Mouse (Mus musculus): Measurements from ENCODE around the gene Cend1. TPM values are rescaled to one million over a fixed set of nuclear protein-coding genes. Genes with fewer than 3 reads are reported as not detected.
"Not testable (repeated sequence)": the region's sequence is repeated elsewhere in the genome, so short reads cannot be mapped to it uniquely, and the experiment has no call there.

Gene Cend1
- polyA plus RNA-seq, 1 experiment from 2014 or later: not detected

GRCm38 (mm10) chr7:141416144-141416841, 13.0 kb downstream of the Cend1 start:
- H3K9me3 ChIP-seq (replicated peaks; ENCODE audit: control insufficient read depth, low read length): no peaks in the 10 kb centered on the region
- H3K4me2 ChIP-seq (ENCODE audit: low read depth, low read length): no peak overlapping the region
- H3K36me3 ChIP-seq (ENCODE audit: control insufficient read depth, insufficient read depth): no peaks in the 10 kb centered on the region
- H3K4me3 ChIP-seq (ENCODE audit: low read depth, low read length): no peak overlapping the region
- 74% methylated on average over 6 of the region's 6 CpGs for WGBS (ENCODE audit: insufficient replicate concordance)
- no peak for ATAC-seq (ENCODE audit: low read depth)
- peaks cover 20% of the 10 kb centered on the region for H3K4me1 ChIP-seq (ENCODE audit: control insufficient read depth, low read depth, low read length)
- H3K27me3 ChIP-seq (ENCODE audit: control insufficient read depth, insufficient read depth, low read depth, low read length): no peaks in the 10 kb centered on the region
- H3K27ac ChIP-seq (ENCODE audit: low read length): no peak overlapping the region
- H3K9ac ChIP-seq (ENCODE audit: low read depth, low read length): no peak overlapping the region

- under 1% methylated on average over 55 of the region's 56 CpGs for WGBS (ENCODE audit: insufficient replicate concordance)
- ATAC-seq (ENCODE audit: low read depth): peak; percentile 95
- H3K36me3 ChIP-seq (ENCODE audit: control insufficient read depth, insufficient read depth): peaks cover 6% of the 10 kb centered on the region
- peak within 1 kb of the TSS; percentile 84 for H3K27ac ChIP-seq (ENCODE audit: low read length)
- H3K9ac ChIP-seq (ENCODE audit: low read depth, low read length): peak within 1 kb of the TSS; percentile 91
- H3K4me3 ChIP-seq (ENCODE audit: low read depth, low read length): peak within 1 kb of the TSS; percentile 83
- peaks cover 23% of the 10 kb centered on the region for H3K4me1 ChIP-seq (ENCODE audit: control insufficient read depth, low read depth, low read length)
- H3K4me2 ChIP-seq (ENCODE audit: low read depth, low read length): peak within 1 kb of the TSS; percentile 91
- no peaks in the 10 kb centered on the region for H3K9me3 ChIP-seq (replicated peaks; ENCODE audit: control insufficient read depth, low read length)
- no peaks in the 10 kb centered on the region for H3K27me3 ChIP-seq (ENCODE audit: control insufficient read depth, insufficient read depth, low read depth, low read length)
Observed at GRCm38 (mm10) chr7:141413809-141414584, 15.3 kb downstream of the Cend1 start, which contains the start of gene Gatd1. Gene Gatd1, minus strand, starts transcription at chr7:141414136.

- peaks cover 24% of the 10 kb centered on the region for H3K4me1 ChIP-seq (ENCODE audit: control insufficient read depth, low read depth, low read length)
- H3K36me3 ChIP-seq (ENCODE audit: control insufficient read depth, insufficient read depth): peaks cover 6% of the 10 kb centered on the region
- ATAC-seq (ENCODE audit: low read depth): no peak
- peak overlapping the region; percentile 91 for H3K4me2 ChIP-seq (ENCODE audit: low read depth, low read length)
- WGBS (ENCODE audit: insufficient replicate concordance): 2% methylated on average over 16 of the region's 16 CpGs
- H3K4me3 ChIP-seq (ENCODE audit: low read depth, low read length): peak overlapping the region; percentile 83
- peak overlapping the region; percentile 83 for H3K27ac ChIP-seq (ENCODE audit: low read length)
- no peaks in the 10 kb centered on the region for H3K9me3 ChIP-seq (replicated peaks; ENCODE audit: control insufficient read depth, low read length)
- peak overlapping the region; percentile 91 for H3K9ac ChIP-seq (ENCODE audit: low read depth, low read length)
- no peaks in the 10 kb centered on the region for H3K27me3 ChIP-seq (ENCODE audit: control insufficient read depth, insufficient read depth, low read depth, low read length)
Observed at GRCm38 (mm10) chr7:141413331-141413730, 16.0 kb downstream of the Cend1 start.

GRCm38 (mm10) chr7:141411667-141412066, 17.6 kb downstream of the Cend1 start:
- H3K36me3 ChIP-seq (ENCODE audit: control insufficient read depth, insufficient read depth): peaks cover 10% of the 10 kb centered on the region
- 81% methylated on average over 1 of the region's 1 CpGs for WGBS (ENCODE audit: insufficient replicate concordance)
- H3K4me3 ChIP-seq (ENCODE audit: low read depth, low read length): no peak overlapping the region
- no peak overlapping the region for H3K27ac ChIP-seq (ENCODE audit: low read length)
- no peak overlapping the region for H3K4me2 ChIP-seq (ENCODE audit: low read depth, low read length)
- peaks cover 24% of the 10 kb centered on the region for H3K4me1 ChIP-seq (ENCODE audit: control insufficient read depth, low read depth, low read length)
- H3K27me3 ChIP-seq (ENCODE audit: control insufficient read depth, insufficient read depth, low read depth, low read length): no peaks in the 10 kb centered on the region
- H3K9ac ChIP-seq (ENCODE audit: low read depth, low read length): no peak overlapping the region
- H3K9me3 ChIP-seq (replicated peaks; ENCODE audit: control insufficient read depth, low read length): no peaks in the 10 kb centered on the region
- no peak for ATAC-seq (ENCODE audit: low read depth)

GRCm38 (mm10) chr7:141410631-141411030, 18.7 kb downstream of the Cend1 start:
- no peak overlapping the region for H3K4me2 ChIP-seq (ENCODE audit: low read depth, low read length)
- no peaks in the 10 kb centered on the region for H3K27me3 ChIP-seq (ENCODE audit: control insufficient read depth, insufficient read depth, low read depth, low read length)
- no peak for ATAC-seq (ENCODE audit: low read depth)
- peaks cover 10% of the 10 kb centered on the region for H3K36me3 ChIP-seq (ENCODE audit: control insufficient read depth, insufficient read depth)
- no peak overlapping the region for H3K4me3 ChIP-seq (ENCODE audit: low read depth, low read length)
- WGBS (ENCODE audit: insufficient replicate concordance): 73% methylated on average over 8 of the region's 8 CpGs
- peaks cover 24% of the 10 kb centered on the region for H3K4me1 ChIP-seq (ENCODE audit: control insufficient read depth, low read depth, low read length)
- H3K9ac ChIP-seq (ENCODE audit: low read depth, low read length): no peak overlapping the region
- H3K9me3 ChIP-seq (replicated peaks; ENCODE audit: control insufficient read depth, low read length): no peaks in the 10 kb centered on the region
- no peak overlapping the region for H3K27ac ChIP-seq (ENCODE audit: low read length)

GRCm38 (mm10) chr7:141408833-141409232, 20.5 kb downstream of the Cend1 start:
- Histone ChIP-seq H3K36me3 (ENCODE audit: control insufficient read depth, insufficient read depth) (peaks cover 10% of the 10 kb centered on the region), H3K4me2 (ENCODE audit: low read depth, low read length) (no peak overlapping the region), H3K27me3 (ENCODE audit: control insufficient read depth, insufficient read depth, low read depth, low read length) (no peaks in the 10 kb centered on the region), H3K4me3 (ENCODE audit: low read depth, low read length) (no peak overlapping the region), H3K9ac (ENCODE audit: low read depth, low read length) (peak overlapping the region; percentile 32; the same call in 1 of the 2 replicates), H3K9me3 (replicated peaks; ENCODE audit: control insufficient read depth, low read length) (no peaks in the 10 kb centered on the region), H3K4me1 (ENCODE audit: control insufficient read depth, low read depth, low read length) (peaks cover 15% of the 10 kb centered on the region), H3K27ac (ENCODE audit: low read length) (no peak overlapping the region)
- ATAC-seq (ENCODE audit: low read depth): peak; percentile 51
- 9% methylated on average over 11 of the region's 11 CpGs for WGBS (ENCODE audit: insufficient replicate concordance)

GRCm38 (mm10) chr7:141407670-141408069, 21.6 kb downstream of the Cend1 start:
- not testable (repeated sequence) for H3K9ac ChIP-seq (ENCODE audit: low read depth, low read length); H3K4me1 ChIP-seq (ENCODE audit: control insufficient read depth, low read depth, low read length); ATAC-seq (ENCODE audit: low read depth); H3K4me3 ChIP-seq (ENCODE audit: low read depth, low read length); H3K4me2 ChIP-seq (ENCODE audit: low read depth, low read length); H3K27me3 ChIP-seq (ENCODE audit: control insufficient read depth, insufficient read depth, low read depth, low read length); H3K9me3 ChIP-seq (replicated peaks; ENCODE audit: control insufficient read depth, low read length); H3K27ac ChIP-seq (ENCODE audit: low read length)
- H3K36me3 ChIP-seq (ENCODE audit: control insufficient read depth, insufficient read depth): peaks cover 17% of the 10 kb centered on the region
- WGBS (ENCODE audit: insufficient replicate concordance): 90% methylated on average over 7 of the region's 7 CpGs

- Histone ChIP-seq H3K4me1 (ENCODE audit: control insufficient read depth, low read depth, low read length) (peaks cover 4% of the 10 kb centered on the region), H3K9ac (ENCODE audit: low read depth, low read length) (0 out of 2 replicates have a peak overlapping the region, but pooled peaks have one; percentile 22), H3K4me2 (ENCODE audit: low read depth, low read length) (no peak overlapping the region), H3K4me3 (ENCODE audit: low read depth, low read length) (no peak overlapping the region), H3K36me3 (ENCODE audit: control insufficient read depth, insufficient read depth) (peaks cover 39% of the 10 kb centered on the region), H3K27ac (ENCODE audit: low read length) (no peak overlapping the region), H3K9me3 (replicated peaks; ENCODE audit: control insufficient read depth, low read length) (no peaks in the 10 kb centered on the region), H3K27me3 (ENCODE audit: control insufficient read depth, insufficient read depth, low read depth, low read length) (no peaks in the 10 kb centered on the region)
- WGBS (ENCODE audit: insufficient replicate concordance): 69% methylated on average over 4 of the region's 4 CpGs
- no peak for ATAC-seq (ENCODE audit: low read depth)
Observed at GRCm38 (mm10) chr7:141405466-141405865, 23.8 kb downstream of the Cend1 start.

- no peak overlapping the region for H3K27ac ChIP-seq (ENCODE audit: low read length)
- H3K9ac ChIP-seq (ENCODE audit: low read depth, low read length): no peak overlapping the region
- H3K9me3 ChIP-seq (replicated peaks; ENCODE audit: control insufficient read depth, low read length): no peaks in the 10 kb centered on the region
- H3K27me3 ChIP-seq (ENCODE audit: control insufficient read depth, insufficient read depth, low read depth, low read length): no peaks in the 10 kb centered on the region
- no peaks in the 10 kb centered on the region for H3K4me1 ChIP-seq (ENCODE audit: control insufficient read depth, low read depth, low read length)
- no peak overlapping the region for H3K4me3 ChIP-seq (ENCODE audit: low read depth, low read length)
- H3K4me2 ChIP-seq (ENCODE audit: low read depth, low read length): no peak overlapping the region
- ATAC-seq (ENCODE audit: low read depth): peak; percentile 54
- peaks cover 54% of the 10 kb centered on the region for H3K36me3 ChIP-seq (ENCODE audit: control insufficient read depth, insufficient read depth)
- WGBS (ENCODE audit: insufficient replicate concordance): 43% methylated on average over 5 of the region's 5 CpGs
Observed at GRCm38 (mm10) chr7:141403305-141403704, 26.0 kb downstream of the Cend1 start.
